Mouse (Mus musculus) embryonic facial prominence, embryonic 14.5 days (tissue): ENCODE data around the gene Hoxd11. TPM values are rescaled to one million over a fixed set of nuclear protein-coding genes. Genes with fewer than 3 reads are reported as not detected.
A peak's percentile ranks its signal among the peaks of the same experiment; 100 is the strongest.

ENCODE experiments used
- ATAC-seq: fragments of 200-750 bp; cut with Nextera tagmentation; 2 replicates; pipeline ENCODE4 v1.8.0; 2017; ENCODE audit warnings: low read depth, moderate number of reproducible peaks, moderate TSS enrichment
- DNase-seq: peaks from one replicate; pipeline ENCODE4 v3.0.0-alpha.2; 2015; ENCODE audit warnings: low spot score
- H3K27ac ChIP-seq: fragments of 300-500 bp; sonication (generic); replicated peaks from 2 replicates; pipeline ENCODE4 v1.5.1; 2014; ENCODE audit warnings: low read depth, mild to moderate bottlenecking, low read length, moderate library complexity
- H3K27me3 ChIP-seq: fragments of 300-500 bp; sonication (generic); replicated peaks from 2 replicates; pipeline ENCODE4 v1.6.1; 2014; ENCODE audit warnings: low read length; ENCODE audit not compliant: control insufficient read depth, insufficient read depth
- H3K36me3 ChIP-seq: fragments of 300-500 bp; sonication (generic); 2 replicates; pipeline ENCODE4 v1.6.1; 2014; ENCODE audit warnings: low read length, mixed read lengths; ENCODE audit not compliant: control insufficient read depth, insufficient read depth
- H3K4me1 ChIP-seq: fragments of 300-500 bp; sonication (generic); 2 replicates; pipeline ENCODE4 v1.6.1; 2014; ENCODE audit warnings: antibody characterized with exemption, low read length; ENCODE audit not compliant: control insufficient read depth, insufficient read depth
- H3K4me2 ChIP-seq: fragments of 300-500 bp; sonication (generic); 2 replicates; pipeline ENCODE4 v1.6.1; 2014; ENCODE audit warnings: low read depth, mild to moderate bottlenecking, low read length, moderate library complexity, mixed read lengths
- H3K4me3 ChIP-seq: fragments of 300-500 bp; sonication (generic); 2 replicates; pipeline ENCODE4 v1.5.1; 2014; ENCODE audit warnings: low read depth, mild to moderate bottlenecking, low read length
- H3K9ac ChIP-seq: fragments of 300-500 bp; sonication (generic); 2 replicates; pipeline ENCODE4 v1.6.1; 2014; ENCODE audit warnings: low read depth, mild to moderate bottlenecking, low read length, moderate library complexity, mixed read lengths
- H3K9me3 ChIP-seq: fragments of 300-500 bp; sonication (generic); 2 replicates; pipeline ENCODE4 v1.6.1; 2016; ENCODE audit warnings: low read length; ENCODE audit not compliant: control insufficient read depth
- WGBS: fragments of 180-500 bp; shearing (Covaris S2); extraction: QIAGEN DNeasy Blood & Tissue Kit; methylation state at CpG from one replicate; pipeline ENCODE4 v1.1.7; 2014; 5-methylcytosine and 5-hydroxymethylcytosine counted together
- polyA plus RNA-seq: library from polyadenylated mRNA; unstranded; fragments of >200 nt; fragmentation: Nextera tagmentation; extraction: Ambion mirVana; gene quantifications from 2 replicates; pipeline ENCODE4 v1.2.1, GENCODE M21; 2014

The Hoxd11 gene
- polyA plus RNA-seq, 1 experiment from 2014 or later: not detected

DNA sequence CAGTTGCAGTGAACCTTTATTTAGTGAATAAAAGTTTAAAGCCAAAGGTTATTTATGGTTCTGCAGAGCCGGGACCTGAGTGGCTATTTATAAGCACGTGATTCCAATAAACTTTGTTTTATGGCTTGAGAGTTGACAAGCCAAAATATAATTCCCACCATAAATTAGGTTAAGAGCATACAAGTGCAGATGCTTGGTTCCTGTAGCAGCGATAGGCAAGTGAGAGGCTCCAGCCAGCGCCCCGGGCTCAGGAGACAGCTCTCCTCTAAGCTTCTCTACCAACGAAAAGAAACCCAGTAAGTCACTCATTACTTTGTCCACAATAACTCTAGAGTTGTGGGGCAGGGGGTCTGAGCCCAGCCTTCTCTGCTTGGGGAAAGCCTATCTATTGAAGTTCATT lies 42.5 kb downstream of the Hoxd11 start:
- Histone ChIP-seq H3K4me3 (no peak overlapping the region), H3K36me3 (no peaks in the 10 kb centered on the region), H3K9me3 (no peaks in the 10 kb centered on the region), H3K4me1 (0 out of 2 replicates have a peak, but pooled peaks cover 2% of the 10 kb centered on the region), H3K9ac (no peak overlapping the region), H3K27ac (no peak overlapping the region), H3K4me2 (no peak overlapping the region), H3K27me3 (peaks cover 99% of the 10 kb centered on the region)
- DNase-seq: no peak
- WGBS: 11% methylated on average over 6 of the region's 6 CpGs
- ATAC-seq: no peak

DNA sequence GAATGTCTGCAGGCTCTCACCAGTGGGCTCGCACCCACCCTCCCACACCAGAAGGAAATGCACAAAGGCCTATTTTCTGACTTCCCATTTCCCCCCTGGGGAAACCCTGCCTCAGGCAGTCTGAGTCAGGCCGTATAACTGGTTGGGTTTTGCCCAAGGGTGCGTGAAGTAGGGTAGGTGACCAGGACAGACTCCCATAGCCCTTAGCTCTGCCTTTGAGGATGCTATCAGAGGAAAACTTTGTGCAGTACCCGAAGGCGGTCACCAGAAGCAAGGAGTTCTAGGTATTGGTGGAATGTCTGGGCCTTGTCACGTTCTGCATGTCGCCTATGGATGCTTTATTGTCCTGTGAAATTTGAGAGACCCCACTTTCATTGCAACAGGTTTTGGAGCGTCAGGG lies 43.6 kb downstream of the Hoxd11 start:
- no peak overlapping the region for H3K9ac ChIP-seq
- H3K9me3 ChIP-seq: no peaks in the 10 kb centered on the region
- H3K4me1 ChIP-seq: 0 out of 2 replicates have a peak, but pooled peaks cover 4% of the 10 kb centered on the region
- H3K4me3 ChIP-seq: no peak overlapping the region
- no peaks in the 10 kb centered on the region for H3K36me3 ChIP-seq
- no peak overlapping the region for H3K27ac ChIP-seq
- DNase-seq (no peak), ATAC-seq (no peak)
- 10% methylated on average over 8 of the region's 8 CpGs for WGBS
- H3K4me2 ChIP-seq: no peak overlapping the region
- peaks cover 99% of the 10 kb centered on the region for H3K27me3 ChIP-seq

DNA sequence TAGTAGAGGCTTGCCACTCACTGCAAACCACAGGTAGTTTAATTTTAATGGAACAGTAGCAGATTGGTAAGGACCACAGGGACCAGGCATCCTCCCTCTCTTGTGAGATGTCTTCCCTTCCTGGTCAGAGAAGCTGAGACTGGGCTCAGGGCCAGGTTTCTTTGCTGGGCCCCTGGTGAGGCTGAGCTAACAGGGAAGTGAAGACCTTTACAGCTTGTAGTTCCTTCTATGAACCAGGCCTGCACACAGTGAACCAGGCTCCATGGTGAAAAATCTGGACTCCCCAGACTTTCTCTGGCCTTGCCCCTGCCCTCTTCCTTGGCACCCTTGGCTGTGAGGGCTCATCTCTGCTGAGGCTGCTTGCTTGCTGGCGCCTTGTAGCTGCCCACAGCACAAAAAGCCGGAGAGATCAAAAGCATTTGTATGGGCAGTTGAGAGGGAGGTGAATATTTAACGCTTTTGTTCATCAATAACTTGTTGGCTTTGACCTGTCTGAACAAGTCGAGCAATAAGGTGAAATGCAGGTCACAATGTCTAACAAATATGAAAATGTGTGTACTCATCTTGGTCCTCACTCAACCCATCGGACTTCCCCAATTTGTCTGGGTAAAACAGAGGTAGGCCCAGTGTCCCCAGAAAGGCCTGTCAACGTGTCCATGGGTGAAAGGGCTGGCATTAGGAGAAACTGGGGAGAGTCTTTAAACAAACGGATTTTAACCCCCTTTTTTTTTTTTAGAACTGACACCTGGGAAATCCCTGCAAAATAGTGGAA lies 45.1 kb downstream of the Hoxd11 start:
- ATAC-seq (no peak), DNase-seq (no peak)
- Histone ChIP-seq H3K27me3 (peaks cover 99% of the 10 kb centered on the region), H3K9ac (no peak overlapping the region), H3K9me3 (no peaks in the 10 kb centered on the region), H3K27ac (no peak overlapping the region), H3K36me3 (no peaks in the 10 kb centered on the region), H3K4me3 (no peak overlapping the region), H3K4me1 (0 out of 2 replicates have a peak, but pooled peaks cover 4% of the 10 kb centered on the region), H3K4me2 (no peak overlapping the region)
- WGBS: 24% methylated on average over 7 of the region's 7 CpGs

DNA sequence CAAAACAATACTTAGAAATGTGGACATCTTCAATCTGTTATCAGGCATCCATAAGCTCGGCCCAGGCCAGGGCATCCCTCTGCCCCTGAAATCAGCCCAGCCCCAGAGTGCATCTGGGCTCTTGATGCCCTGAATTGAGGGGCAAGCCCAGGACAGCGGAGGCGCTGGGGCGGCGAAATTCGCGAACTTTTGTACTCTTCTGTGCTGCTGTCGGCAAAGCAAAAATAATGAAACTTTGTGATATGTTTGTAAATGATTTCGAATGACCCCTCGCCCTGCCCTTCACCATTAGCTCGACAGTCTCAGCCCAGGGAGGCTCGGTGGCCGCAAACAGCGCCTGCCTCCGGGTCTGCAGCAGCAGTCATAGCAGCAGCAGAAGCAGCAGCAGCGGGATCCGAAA lies 45.8 kb downstream of the Hoxd11 start:
- Histone ChIP-seq H3K9me3 (no peaks in the 10 kb centered on the region), H3K27me3 (peaks cover 99% of the 10 kb centered on the region), H3K4me1 (0 out of 2 replicates have a peak, but pooled peaks cover 4% of the 10 kb centered on the region), H3K27ac (no peak overlapping the region), H3K9ac (no peak overlapping the region), H3K4me2 (no peak overlapping the region), H3K36me3 (no peaks in the 10 kb centered on the region), H3K4me3 (no peak overlapping the region)
- 11% methylated on average over 17 of the region's 17 CpGs for WGBS
- no peak for ATAC-seq
- no peak for DNase-seq

DNA sequence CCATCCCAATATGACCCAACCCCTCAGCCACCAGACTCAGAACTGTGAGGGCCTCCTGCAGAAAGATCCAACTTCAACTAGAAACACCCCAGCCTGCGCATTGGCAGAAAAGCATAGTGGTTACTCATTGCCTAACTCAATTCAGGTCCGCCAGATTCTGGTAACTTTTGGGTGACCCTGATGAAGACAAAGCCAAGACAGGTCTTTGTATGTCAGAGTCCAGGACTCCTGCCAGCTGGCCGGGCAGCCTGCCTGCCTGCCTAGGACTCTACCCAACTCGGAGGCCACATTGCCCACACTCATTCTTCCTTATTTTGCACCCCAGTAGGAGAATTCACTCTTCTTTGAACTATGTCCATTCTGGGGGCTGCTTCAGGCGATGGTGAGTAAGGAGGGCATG lies 47.2 kb downstream of the Hoxd11 start, which contains the start of gene Gm28230:
Gm28230 (plus strand) TSS at position 178 of the 400 bp plus-strand sequence.
- H3K27ac ChIP-seq: no peak within 1 kb of the TSS
- no peaks in the 10 kb centered on the region for H3K36me3 ChIP-seq
- ATAC-seq (no peak), DNase-seq (no peak)
- H3K9ac ChIP-seq: no peak within 1 kb of the TSS
- H3K4me2 ChIP-seq: peak within 1 kb of the TSS; percentile 40
- H3K4me1 ChIP-seq: 0 out of 2 replicates have a peak, but pooled peaks cover 4% of the 10 kb centered on the region
- peak within 1 kb of the TSS; percentile 29 for H3K4me3 ChIP-seq
- H3K27me3 ChIP-seq: peaks cover 99% of the 10 kb centered on the region
- 13% methylated on average over 5 of the region's 5 CpGs for WGBS
- H3K9me3 ChIP-seq: no peaks in the 10 kb centered on the region

DNA sequence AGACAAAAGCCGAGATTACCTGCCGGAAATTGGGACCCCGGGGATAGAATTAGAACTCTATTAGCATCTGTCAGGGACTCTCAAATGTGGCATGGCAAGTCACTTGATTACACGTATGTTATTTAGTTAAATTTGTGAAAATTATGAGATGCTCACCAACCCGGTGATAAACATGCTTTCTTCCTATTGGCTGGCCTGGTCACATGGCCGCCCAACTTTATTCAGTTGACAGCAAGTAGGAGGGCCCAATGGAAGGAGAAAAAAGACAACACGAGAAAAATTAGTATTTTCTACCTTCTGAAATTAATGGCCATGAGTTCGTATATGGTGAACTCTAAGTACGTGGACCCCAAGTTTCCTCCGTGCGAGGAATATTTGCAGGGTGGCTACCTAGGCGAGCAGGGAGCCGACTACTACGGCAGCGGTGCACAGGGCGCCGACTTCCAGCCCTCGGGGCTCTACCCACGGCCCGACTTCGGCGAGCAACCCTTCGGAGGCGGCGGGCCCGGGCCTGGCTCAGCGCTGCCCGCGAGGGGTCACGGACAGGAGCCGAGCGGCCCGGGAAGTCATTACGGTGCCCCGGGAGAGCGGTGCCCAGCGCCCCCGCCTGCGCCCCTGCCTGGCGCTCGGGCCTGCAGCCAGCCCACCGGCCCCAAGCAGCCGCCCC lies 47.7 kb downstream of the Hoxd11 start:
- Histone ChIP-seq H3K4me2 (peak overlapping the region; percentile 40), H3K36me3 (no peaks in the 10 kb centered on the region), H3K9ac (no peak overlapping the region), H3K4me3 (peak overlapping the region; percentile 29), H3K9me3 (no peaks in the 10 kb centered on the region), H3K27me3 (peaks cover 99% of the 10 kb centered on the region), H3K27ac (no peak overlapping the region), H3K4me1 (0 out of 2 replicates have a peak, but pooled peaks cover 4% of the 10 kb centered on the region)
- no peak for ATAC-seq
- no peak for DNase-seq
- WGBS: 4% methylated on average over 17 of the region's 43 CpGs

DNA sequence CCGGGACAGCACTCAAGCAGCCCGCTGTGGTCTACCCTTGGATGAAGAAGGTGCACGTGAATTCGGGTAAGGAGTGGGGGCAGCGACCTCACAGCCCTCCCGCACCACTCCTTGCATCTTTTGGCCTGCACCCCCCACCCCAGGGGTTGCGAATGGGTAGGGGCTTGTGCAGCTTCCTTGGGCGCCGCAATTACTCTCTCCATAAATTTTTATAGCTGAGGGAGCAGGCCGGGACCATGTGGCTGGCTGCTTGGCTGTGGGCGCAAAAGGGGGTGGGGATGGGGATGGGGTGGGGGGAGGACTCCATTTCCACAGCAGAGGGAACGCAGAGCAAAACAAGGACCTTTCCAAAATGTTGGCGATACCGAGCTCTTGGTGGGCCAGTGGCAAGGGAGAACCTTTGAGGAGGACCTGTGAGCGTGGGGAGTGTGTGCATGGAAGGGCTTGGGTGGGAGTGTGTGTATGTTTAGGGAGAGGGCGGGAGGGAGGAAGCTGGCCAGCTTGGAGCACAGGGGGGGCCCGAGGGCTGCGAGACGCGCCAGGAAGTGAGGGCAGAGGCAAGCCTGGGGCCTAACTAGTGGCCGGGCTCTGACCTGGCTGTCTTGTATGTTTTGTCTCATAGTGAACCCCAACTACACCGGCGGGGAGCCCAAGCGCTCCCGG lies 48.4 kb downstream of the Hoxd11 start:
- Histone ChIP-seq H3K4me3 (peak overlapping the region; percentile 29), H3K27ac (no peak overlapping the region), H3K9ac (no peak overlapping the region), H3K4me1 (0 out of 2 replicates have a peak, but pooled peaks cover 4% of the 10 kb centered on the region), H3K9me3 (no peaks in the 10 kb centered on the region), H3K27me3 (peaks cover 99% of the 10 kb centered on the region), H3K36me3 (no peaks in the 10 kb centered on the region), H3K4me2 (peak overlapping the region; percentile 40)
- DNase-seq (no peak), ATAC-seq (0 out of 2 replicates have a peak, but pooled peaks have one; percentile 34)
- WGBS: 5% methylated on average over 22 of the region's 25 CpGs

DNA sequence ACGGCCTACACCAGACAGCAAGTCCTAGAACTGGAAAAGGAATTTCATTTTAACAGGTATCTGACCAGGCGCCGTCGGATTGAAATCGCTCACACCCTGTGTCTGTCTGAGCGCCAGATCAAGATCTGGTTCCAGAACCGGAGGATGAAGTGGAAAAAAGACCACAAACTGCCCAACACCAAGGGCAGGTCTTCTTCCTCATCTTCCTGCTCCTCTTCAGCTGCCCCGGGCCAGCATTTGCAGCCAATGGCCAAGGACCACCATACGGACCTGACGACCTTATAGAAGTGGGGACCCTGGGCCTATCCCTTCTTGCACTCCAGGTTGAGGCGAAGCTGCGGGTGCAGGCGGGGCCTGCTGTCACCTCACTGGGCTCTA lies 48.9 kb downstream of the Hoxd11 start:
- Histone ChIP-seq H3K4me2 (peak overlapping the region; percentile 40; the same call in 1 of the 2 replicates), H3K4me1 (0 out of 2 replicates have a peak, but pooled peaks cover 4% of the 10 kb centered on the region), H3K36me3 (no peaks in the 10 kb centered on the region), H3K4me3 (peak overlapping the region; percentile 29; the same call in 1 of the 2 replicates), H3K9me3 (no peaks in the 10 kb centered on the region), H3K27ac (no peak overlapping the region), H3K9ac (no peak overlapping the region), H3K27me3 (peaks cover 99% of the 10 kb centered on the region)
- DNase-seq (no peak), ATAC-seq (no peak)
- 11% methylated on average over 13 of the region's 13 CpGs for WGBS
